Mouse (Mus musculus) G1E-ER4 (cell line): ENCODE measurements around the gene Nlrc5. TPM values are rescaled to one million over a fixed set of nuclear protein-coding genes. Genes with fewer than 3 reads are reported as not detected.

ENCODE experiments used
- GATA1 ChIP-seq: IDR thresholded peaks from one replicate; pipeline ENCODE4 v1.8.0; 2012; ENCODE audit warnings: low read length, inconsistent platforms
- polyA plus RNA-seq: library from polyadenylated mRNA; stranded (reverse); fragments of >175 nt; gene quantifications from 2 replicates; pipeline ENCODE4 v1.2.3, GENCODE M21; 2012

Gene Nlrc5
- polyA plus RNA-seq, 1 experiment = not detected

DNA sequence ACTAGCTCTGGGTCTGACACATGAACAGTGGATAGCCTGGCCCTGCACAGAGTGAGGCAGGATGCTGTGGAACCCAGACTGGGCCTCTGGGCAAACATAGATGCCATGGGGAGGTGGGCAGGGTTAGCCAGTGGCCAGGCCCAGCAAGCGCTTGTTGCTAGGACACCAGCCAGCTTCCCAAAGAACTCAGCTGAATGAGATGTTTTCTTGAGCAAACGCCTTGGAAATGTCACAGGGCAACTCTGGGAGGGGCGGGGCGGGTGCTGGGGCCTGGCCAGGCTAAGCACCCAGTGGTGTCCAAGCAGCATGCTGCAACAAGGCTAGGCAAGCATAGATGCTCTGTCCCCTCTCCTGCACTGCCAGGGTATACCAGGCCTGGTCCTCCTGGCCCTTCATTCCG is 127.1 kb downstream of the Nlrc5 start:
- no peak for TF ChIP-seq GATA1

DNA sequence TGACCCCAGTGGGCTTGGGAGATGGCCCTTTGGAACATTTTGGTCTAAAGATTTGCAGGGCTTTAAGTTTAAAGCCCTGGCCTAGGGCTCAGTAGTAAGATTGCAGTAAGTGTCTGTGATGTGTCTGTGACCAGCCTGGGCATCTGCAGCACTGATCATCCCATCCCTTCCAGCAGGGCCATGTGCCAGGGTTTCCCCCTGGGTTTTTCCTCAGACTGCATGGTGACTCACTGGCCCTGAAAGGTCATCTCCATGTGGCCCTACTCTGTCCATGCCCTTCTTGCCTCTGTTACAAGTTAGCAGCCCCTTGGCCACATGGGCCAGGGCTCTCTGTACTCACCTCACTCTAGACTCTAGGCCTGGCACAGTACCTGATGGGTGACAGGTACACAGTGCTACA is 130.3 kb downstream of the Nlrc5 start:
- no peak for TF ChIP-seq GATA1

GRCm38 (mm10) chr8:94566033-94566432 is 131.9 kb downstream of the Nlrc5 start:
- no peak for TF ChIP-seq GATA1

- no peak for TF ChIP-seq GATA1
These were observed 132.4 kb downstream of the Nlrc5 start for GRCm38 (mm10) chr8:94566446-94567158.

- no peak for TF ChIP-seq GATA1
These were observed 133.1 kb downstream of the Nlrc5 start for GRCm38 (mm10) chr8:94567159-94567849.

DNA sequence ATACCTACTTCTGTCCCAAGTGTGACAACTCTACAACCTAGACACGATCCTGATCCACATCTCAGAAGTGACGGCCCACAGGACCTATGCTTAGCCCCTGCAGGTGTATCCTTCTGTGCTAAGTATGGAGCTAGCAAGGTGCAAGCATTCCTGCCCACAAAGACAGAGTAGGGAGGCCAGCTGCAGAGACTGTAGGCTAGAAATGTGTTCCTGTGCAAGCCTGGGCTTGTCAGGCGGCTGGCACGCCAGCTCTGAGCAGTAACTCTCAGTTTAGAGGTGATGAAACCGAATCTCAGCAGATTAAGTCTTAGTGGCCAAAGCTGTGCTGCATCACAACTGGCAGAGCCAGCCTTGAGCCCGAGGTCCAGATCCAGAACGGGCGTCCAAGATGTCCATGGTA is 133.9 kb downstream of the Nlrc5 start:
- TF ChIP-seq GATA1 = no peak

DNA sequence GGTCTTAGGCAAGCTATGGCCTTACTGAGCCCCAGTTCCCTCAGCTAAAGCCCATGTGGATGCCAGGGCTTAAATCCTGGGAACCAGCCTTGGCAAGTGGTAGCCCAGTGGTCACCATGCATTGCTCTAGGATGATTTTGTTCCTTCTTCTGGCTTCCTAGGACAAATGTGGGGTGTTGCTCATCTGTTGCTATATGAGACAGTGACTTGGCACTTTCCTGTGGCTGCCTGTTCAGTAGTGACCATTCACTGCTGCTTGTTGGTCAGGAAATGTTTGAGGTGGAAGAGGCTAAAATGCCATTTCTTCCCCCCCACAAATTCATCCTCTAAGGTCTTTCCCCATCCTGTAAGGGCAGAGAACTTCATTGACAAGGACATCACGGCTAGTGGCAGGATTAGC is 135.3 kb downstream of the Nlrc5 start:
- no peak for TF ChIP-seq GATA1

GRCm38 (mm10) chr8:94571896-94572295 is 137.7 kb downstream of the Nlrc5 start:
- TF ChIP-seq GATA1 = no peak

GRCm38 (mm10) chr8:94574159-94574907 is 140.2 kb downstream of the Nlrc5 start:
- TF ChIP-seq GATA1 = no peak

DNA sequence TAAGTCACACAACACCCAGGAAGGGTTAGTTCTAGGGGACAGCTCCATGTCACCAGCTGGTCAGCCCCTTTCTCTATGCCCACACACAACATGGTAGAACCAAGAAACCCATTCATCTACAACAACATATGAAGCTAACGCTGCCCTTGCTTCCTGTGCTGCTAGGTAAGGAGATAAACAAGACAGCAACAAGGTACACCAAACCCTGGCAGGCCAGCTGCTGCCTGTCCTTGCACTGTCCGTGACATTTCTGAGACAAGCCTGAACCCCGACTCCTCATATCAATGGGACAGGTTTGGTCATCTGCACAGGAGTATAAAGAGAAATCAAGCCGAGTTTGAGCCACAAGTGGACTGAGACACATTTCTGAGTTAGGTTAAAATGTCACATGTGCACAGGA is 141.0 kb downstream of the Nlrc5 start:
- no peak for TF ChIP-seq GATA1

Other genes starting within 250 kb of the Nlrc5 start
- gene Nup93, start 219.8 kb upstream of the Nlrc5 start, polyA plus RNA-seq = 6.5 and 10.0 TPM in 2 replicates
- gene Slc12a3, start 105.2 kb upstream of the Nlrc5 start, polyA plus RNA-seq = not detected in 2 replicates
- 56.2 and 57.1 TPM in 2 replicates for gene Herpud1, start 47.9 kb upstream of the Nlrc5 start, polyA plus RNA-seq
- gene Cpne2, start 98.6 kb downstream of the Nlrc5 start, polyA plus RNA-seq = 0.03 and 0.08 TPM in 2 replicates
- gene Rspry1, start 167.6 kb downstream of the Nlrc5 start, polyA plus RNA-seq = 12.4 and 12.9 TPM in 2 replicates
- gene Fam192a, start 167.6 kb downstream of the Nlrc5 start, polyA plus RNA-seq = 106 and 163 TPM in 2 replicates
- gene Arl2bp, start 232.2 kb downstream of the Nlrc5 start, polyA plus RNA-seq = 91.2 and 237 TPM in 2 replicates